Mouse (Mus musculus) embryonic facial prominence, embryonic 11.5 days (tissue): ENCODE results near the gene Ppp2r2c. TPM values are rescaled to one million over a fixed set of nuclear protein-coding genes. Genes with fewer than 3 reads are reported as not detected.
A peak's percentile ranks its signal among the peaks of the same experiment; 100 is the strongest.

Experiments used
- ATAC-seq: fragments of 200-750 bp; cut with Nextera tagmentation; replicated peaks from 2 replicates; pipeline ENCODE4 v1.8.0; 2017; ENCODE audit warnings: low read depth; ENCODE audit not compliant: insufficient number of reproducible peaks, low FRiP score, low TSS enrichment
- DNase-seq: peaks from one replicate; pipeline ENCODE4 v3.0.0-alpha.2; 2015; ENCODE audit warnings: low spot score
- H3K27ac ChIP-seq: fragments of 300-500 bp; sonication (generic); replicated peaks from 2 replicates; pipeline ENCODE4 v1.5.1; 2014; ENCODE audit warnings: mild to moderate bottlenecking, low read depth, low read length, control low read depth
- H3K27me3 ChIP-seq: fragments of 300-500 bp; sonication (generic); 2 replicates; pipeline ENCODE4 v1.6.1; 2014; ENCODE audit warnings: mild to moderate bottlenecking, low read length, moderate library complexity, mixed read lengths; ENCODE audit not compliant: control insufficient read depth, insufficient read depth
- H3K36me3 ChIP-seq: fragments of 300-500 bp; sonication (generic); replicated peaks from 2 replicates; pipeline ENCODE4 v1.6.1; 2014; ENCODE audit warnings: low read depth, mild to moderate bottlenecking, low read length, moderate library complexity, mixed read lengths; ENCODE audit not compliant: control insufficient read depth, insufficient read depth
- H3K4me1 ChIP-seq: fragments of 300-500 bp; sonication (generic); 2 replicates; pipeline ENCODE4 v1.6.1; 2014; ENCODE audit warnings: low read length, mixed read lengths; ENCODE audit not compliant: control insufficient read depth, insufficient read depth
- H3K4me2 ChIP-seq: fragments of 300-500 bp; sonication (generic); 2 replicates; pipeline ENCODE4 v1.6.1; 2014; ENCODE audit warnings: low read depth, mild to moderate bottlenecking, control low read depth, low read length, moderate library complexity
- H3K4me3 ChIP-seq: fragments of 300-500 bp; sonication (generic); 2 replicates; pipeline ENCODE4 v1.5.1; 2014; ENCODE audit warnings: low read depth, low read length, control low read depth
- H3K9ac ChIP-seq: fragments of 300-500 bp; sonication (generic); replicated peaks from 2 replicates; pipeline ENCODE4 v1.6.1; 2014; ENCODE audit warnings: mild to moderate bottlenecking, control low read depth, low read length
- H3K9me3 ChIP-seq: fragments of 300-500 bp; sonication (generic); replicated peaks from 2 replicates; pipeline ENCODE4 v1.6.1; 2016; ENCODE audit warnings: mild to moderate bottlenecking, low read length, inconsistent platforms, mixed read lengths; ENCODE audit not compliant: control insufficient read depth
- whole genome bisulfite sequencing: fragments of 180-500 bp; shearing (Covaris S2); extraction: QIAGEN DNeasy Blood & Tissue Kit; methylation state at CpG from one replicate; pipeline ENCODE4 v1.1.7; 2014; 5-methylcytosine and 5-hydroxymethylcytosine counted together
- polyA plus RNA-seq: library from polyadenylated mRNA; unstranded; fragments of >200 nt; fragmentation: Nextera tagmentation; extraction: Ambion mirVana; gene quantifications from 2 replicates; pipeline ENCODE4 v1.2.1, GENCODE M21; 2014

Ppp2r2c gene
- polyA plus RNA-seq, 1 experiment from 2014 or later = 1.2 TPM

DNA sequence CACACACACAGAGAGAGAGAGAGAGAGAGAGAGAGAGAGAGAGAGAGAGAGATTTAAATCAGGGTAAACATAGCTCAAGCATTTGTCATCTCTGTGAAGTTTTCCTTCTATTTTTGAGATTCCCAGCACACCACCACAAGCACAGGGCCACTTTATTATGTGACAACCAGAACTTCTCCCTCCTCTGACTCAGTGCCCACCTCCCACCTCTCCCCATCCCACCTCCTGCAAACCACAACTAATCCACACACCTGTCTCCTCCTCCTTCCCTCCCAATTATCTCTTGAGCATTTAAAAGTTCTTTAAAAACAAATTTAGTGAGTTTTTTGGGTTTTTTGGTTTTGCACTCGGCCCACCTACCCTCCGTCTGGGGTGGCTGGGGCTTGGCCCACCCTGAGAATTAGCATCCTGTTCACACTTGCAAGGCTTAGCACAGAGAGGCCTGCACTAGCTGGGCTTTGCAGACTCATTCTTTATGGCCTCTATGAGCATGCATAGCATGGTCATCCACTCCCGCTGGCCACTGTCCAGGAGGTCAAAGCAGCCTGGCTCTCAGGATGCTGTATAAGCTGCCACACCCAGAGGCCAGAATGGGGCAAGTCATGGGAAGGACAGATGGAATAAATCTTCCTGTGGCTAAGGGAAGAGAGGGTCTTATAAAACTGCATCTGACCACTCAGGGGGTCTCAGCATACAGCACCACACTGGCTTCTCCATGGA is 122.5 kb downstream of the Ppp2r2c start:
- ATAC-seq = no peak
- DNase-seq = no peak
- WGBS = 71% methylated on average over 3 of the region's 3 CpGs

DNA sequence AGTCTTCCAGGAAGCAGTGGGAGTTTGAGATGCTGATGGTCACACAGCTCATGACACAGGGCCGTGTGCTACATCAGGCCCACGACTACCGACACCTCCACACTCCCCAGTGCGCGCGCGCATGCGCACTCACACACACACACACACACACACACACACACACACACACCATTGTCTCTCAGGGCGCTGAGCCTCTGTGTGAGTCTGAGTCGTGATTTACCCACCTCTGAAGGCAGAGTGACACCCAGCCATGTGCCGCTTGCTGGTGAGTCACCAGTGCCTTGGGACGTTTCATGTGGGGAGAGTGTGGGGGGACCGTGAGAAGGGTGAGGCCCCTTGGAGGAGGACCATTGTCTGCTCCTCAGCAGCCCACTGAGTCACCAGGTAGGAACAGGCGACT is 128.1 kb downstream of the Ppp2r2c start:
- Histone ChIP-seq H3K4me2 (no peak overlapping the region), H3K9ac (no peak overlapping the region), H3K36me3 (no peaks in the 10 kb centered on the region), H3K27ac (no peak overlapping the region), H3K9me3 (no peaks in the 10 kb centered on the region), H3K27me3 (no peaks in the 10 kb centered on the region), H3K4me3 (no peak overlapping the region), H3K4me1 (no peaks in the 10 kb centered on the region)
- ATAC-seq = no peak
- WGBS = 87% methylated on average over 14 of the region's 14 CpGs
- no peak for DNase-seq

More for the DNA sequence above, 122.5 kb downstream of the Ppp2r2c start:
- Histone ChIP-seq H3K27ac (no peak overlapping the region), H3K4me3 (no peak overlapping the region), H3K9ac (no peak overlapping the region), H3K4me1 (no peaks in the 10 kb centered on the region), H3K27me3 (no peaks in the 10 kb centered on the region), H3K36me3 (no peaks in the 10 kb centered on the region), H3K9me3 (no peaks in the 10 kb centered on the region), H3K4me2 (no peak overlapping the region)

DNA sequence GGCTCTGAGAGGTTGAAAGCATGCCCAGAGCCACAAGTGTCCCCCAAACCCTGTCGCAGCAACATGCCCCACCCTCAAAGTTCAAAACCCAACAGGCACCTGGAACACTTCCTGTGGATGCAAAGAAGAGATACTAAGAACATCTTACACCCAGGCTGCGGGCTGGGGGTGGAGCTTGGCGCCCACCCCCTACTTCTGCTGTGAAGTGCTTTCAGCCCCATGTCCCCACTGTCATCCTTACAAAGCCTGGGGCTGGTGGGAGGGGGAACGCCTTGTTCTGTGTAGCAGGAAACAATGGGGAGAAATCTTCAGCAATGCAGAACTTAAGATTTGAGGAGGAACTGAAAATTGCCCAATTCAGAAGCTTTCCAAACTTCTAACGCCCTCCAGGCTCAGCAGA is 129.7 kb downstream of the Ppp2r2c start:
- H3K27ac ChIP-seq = no peak overlapping the region
- no peak overlapping the region for H3K4me3 ChIP-seq
- 54% methylated on average over 5 of the region's 5 CpGs for WGBS
- no peaks in the 10 kb centered on the region for H3K27me3 ChIP-seq
- no peak overlapping the region for H3K4me2 ChIP-seq
- no peak for DNase-seq
- no peak overlapping the region for H3K9ac ChIP-seq
- H3K36me3 ChIP-seq = no peaks in the 10 kb centered on the region
- ATAC-seq = no peak
- no peaks in the 10 kb centered on the region for H3K9me3 ChIP-seq
- H3K4me1 ChIP-seq = no peaks in the 10 kb centered on the region

DNA sequence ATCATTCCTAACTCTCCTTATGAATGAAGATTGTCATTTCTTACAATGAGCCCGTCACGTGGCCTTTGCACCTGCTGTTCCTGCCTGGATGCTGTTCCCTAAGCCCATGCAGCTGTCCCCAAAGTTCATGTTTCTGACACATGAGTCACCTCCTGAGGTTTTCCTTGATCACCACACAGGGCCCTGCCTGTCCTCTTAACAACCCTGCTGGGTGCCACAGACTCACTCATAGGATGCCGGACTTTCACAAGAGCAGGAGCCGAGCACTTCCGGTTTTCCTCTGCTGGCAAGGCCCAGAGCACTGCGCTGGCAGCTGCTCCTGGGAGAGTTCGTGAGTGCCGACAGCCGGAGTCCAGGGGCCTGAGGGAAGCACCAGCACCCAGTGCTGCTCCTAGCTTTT is 132.7 kb downstream of the Ppp2r2c start:
- no peak overlapping the region for H3K9ac ChIP-seq
- no peak for ATAC-seq
- DNase-seq = no peak
- H3K9me3 ChIP-seq = no peaks in the 10 kb centered on the region
- H3K27ac ChIP-seq = no peak overlapping the region
- H3K27me3 ChIP-seq = no peaks in the 10 kb centered on the region
- no peaks in the 10 kb centered on the region for H3K36me3 ChIP-seq
- H3K4me2 ChIP-seq = no peak overlapping the region
- WGBS = 89% methylated on average over 9 of the region's 9 CpGs
- no peaks in the 10 kb centered on the region for H3K4me1 ChIP-seq
- no peak overlapping the region for H3K4me3 ChIP-seq

DNA sequence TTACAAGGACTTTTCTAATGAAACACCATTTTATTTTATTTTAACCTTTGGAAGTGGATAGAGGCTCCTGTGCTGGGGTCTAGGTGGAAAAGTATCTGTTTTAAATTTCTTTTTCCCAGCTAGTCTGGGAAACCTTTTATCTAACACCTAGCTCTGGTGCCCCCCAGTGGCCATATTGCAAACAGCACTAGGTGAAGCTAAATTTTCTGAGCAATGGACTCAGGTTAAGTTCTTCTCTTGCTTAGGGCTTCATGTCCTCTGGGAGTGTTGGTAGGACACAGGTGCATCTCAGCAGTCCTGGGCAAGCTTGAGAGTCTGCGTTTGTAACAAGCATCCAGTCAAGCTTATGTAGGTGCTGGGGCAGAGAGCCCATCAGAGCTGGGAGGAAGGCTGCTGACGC is 133.7 kb downstream of the Ppp2r2c start:
- DNase-seq = peak; percentile 80
- Histone ChIP-seq H3K4me1 (no peaks in the 10 kb centered on the region), H3K4me3 (no peak overlapping the region), H3K27ac (no peak overlapping the region), H3K36me3 (no peaks in the 10 kb centered on the region), H3K27me3 (no peaks in the 10 kb centered on the region), H3K4me2 (no peak overlapping the region), H3K9ac (no peak overlapping the region), H3K9me3 (no peaks in the 10 kb centered on the region)
- ATAC-seq = no peak
- 44% methylated on average over 2 of the region's 2 CpGs for WGBS

Other genes with a start within 250 kb of the Ppp2r2c start
- 28.0 and 28.6 TPM in 2 replicates for gene D5Ertd579e, start 172.5 kb upstream of the Ppp2r2c start, polyA plus RNA-seq
- gene Bloc1s4, start 119.9 kb upstream of the Ppp2r2c start, polyA plus RNA-seq = 24.5 and 25.3 TPM in 2 replicates
- 768 and 796 TPM in 2 replicates for gene Mrfap1, start 71.7 kb upstream of the Ppp2r2c start, polyA plus RNA-seq
- 7.7 and 9.1 TPM in 2 replicates for gene Man2b2, start 37.9 kb upstream of the Ppp2r2c start, polyA plus RNA-seq
- gene Wfs1, start 120.7 kb downstream of the Ppp2r2c start, polyA plus RNA-seq = 5.9 and 6.4 TPM in 2 replicates
- not detected in 2 replicates for gene Gm1043, start 216.9 kb downstream of the Ppp2r2c start, polyA plus RNA-seq